Mouse (Mus musculus) large intestine, adult 2 months (tissue): ENCODE data around the gene Ccdc13. TPM values are rescaled to one million over a fixed set of nuclear protein-coding genes. Genes with fewer than 3 reads are reported as not detected.

ENCODE experiments used
- DNase-seq: peaks from one replicate; pipeline ENCODE4 v3.0.0-alpha.2; 2012; ENCODE audit warnings: low read depth, low spot score
- WGBS: fragments of 180-500 bp; shearing (Covaris S2); methylation state at CpG from one replicate; pipeline ENCODE4 v1.1.7; 2018; 5-methylcytosine and 5-hydroxymethylcytosine counted together
- polyA plus RNA-seq: library from polyadenylated mRNA; depleted of rRNA; stranded (reverse); fragments of >200 nt; gene quantifications from 2 replicates; pipeline ENCODE4 v1.2.3, GENCODE M21; 2012

Ccdc13 gene
- polyA plus RNA-seq, 1 experiment, result 0.30 TPM

DNA sequence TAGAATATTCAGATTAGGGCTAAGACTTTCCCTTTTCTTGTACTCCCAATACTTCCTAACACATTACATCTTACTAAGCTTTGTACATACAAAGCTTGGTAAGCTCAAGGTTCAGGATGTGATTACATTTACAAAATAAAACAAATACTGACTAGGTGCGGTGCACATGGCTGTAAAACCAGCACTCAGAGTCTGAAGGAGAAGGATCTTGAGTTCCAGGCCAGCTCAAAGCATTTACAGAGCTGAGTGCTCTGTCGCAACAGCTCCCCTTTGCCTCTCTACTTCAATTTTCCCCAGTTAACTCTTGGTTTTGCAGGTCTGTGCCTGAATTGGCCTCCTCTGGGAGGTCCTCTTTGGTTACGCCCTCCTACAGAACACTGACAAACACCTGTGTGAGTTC, 15.0 kb upstream of the Ccdc13 start:
- WGBS, result 32% methylated on average over 3 of the region's 3 CpGs
- DNase-seq, result no peak

DNA sequence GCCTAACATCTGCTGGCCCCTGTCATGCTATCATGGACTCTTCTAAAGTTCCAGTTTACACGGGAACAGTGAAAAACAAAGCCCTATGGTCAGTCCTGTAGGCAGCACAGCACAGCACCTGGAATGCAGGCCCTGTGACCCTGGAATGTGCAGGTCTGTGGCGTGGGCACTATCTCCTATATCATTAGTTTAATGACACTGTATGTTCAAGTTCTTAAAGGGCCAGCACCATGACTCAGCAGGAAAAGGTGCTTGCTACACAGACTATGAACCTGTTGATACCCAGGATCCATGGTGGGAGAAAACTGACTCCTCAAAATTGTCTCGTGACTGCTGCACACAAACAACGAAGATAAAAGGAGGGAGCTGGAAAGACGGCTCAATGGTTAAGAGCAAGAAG, 8.6 kb upstream of the Ccdc13 start:
- DNase-seq, result no peak
- 63% methylated on average over 5 of the region's 5 CpGs for WGBS

DNA sequence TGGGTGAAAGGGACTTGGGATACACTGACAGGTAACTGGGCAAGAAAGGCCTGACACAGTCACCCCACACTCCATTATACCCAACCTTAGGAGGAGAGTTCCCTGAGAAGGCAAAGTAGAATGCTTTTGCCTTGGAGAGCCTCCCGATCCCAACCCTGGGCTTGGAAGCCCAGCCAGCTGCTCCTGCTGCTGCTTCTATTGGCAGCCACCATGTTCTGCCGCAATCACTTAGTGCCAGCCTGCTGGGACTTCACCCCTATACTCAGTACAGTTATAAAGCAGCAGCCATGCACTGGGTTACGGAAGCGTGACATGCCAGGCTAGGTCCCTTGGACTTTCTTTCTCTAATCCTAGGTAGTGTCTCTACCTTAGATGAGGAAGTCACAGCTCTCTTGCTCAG, 7.9 kb upstream of the Ccdc13 start:
- WGBS, result 90% methylated on average over 4 of the region's 4 CpGs

DNA sequence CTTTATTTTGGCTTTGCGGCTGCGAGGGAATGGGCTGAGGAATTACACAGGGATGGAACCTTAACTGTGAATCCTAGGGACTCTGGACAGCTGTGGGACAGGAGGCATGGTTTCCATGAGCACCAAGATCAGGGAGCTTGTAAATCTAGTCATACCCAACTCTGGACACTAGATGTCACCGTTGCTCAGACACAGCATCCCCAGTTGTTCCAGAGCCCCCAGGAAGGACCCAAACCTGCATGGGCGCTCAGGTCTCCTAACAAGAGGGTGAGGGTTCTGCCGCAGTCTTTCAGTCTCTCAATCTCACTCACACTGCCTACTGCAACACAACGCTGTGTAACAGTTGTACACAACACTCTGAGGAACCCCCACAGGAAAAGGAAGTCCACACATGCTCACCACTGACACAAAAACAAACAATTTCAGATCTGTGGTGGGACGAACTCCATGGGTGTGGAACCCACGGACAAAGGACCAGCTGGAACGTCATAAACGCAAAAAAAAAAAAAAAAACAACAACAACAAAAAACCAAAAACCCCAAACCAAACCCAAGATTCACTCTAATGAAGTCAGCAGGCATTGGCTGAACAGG, 7.4 kb upstream of the Ccdc13 start:
- WGBS, result 31% methylated on average over 10 of the region's 10 CpGs
- no peak for DNase-seq

More for the DNA sequence above, 7.9 kb upstream of the Ccdc13 start:
- DNase-seq, result no peak

DNA sequence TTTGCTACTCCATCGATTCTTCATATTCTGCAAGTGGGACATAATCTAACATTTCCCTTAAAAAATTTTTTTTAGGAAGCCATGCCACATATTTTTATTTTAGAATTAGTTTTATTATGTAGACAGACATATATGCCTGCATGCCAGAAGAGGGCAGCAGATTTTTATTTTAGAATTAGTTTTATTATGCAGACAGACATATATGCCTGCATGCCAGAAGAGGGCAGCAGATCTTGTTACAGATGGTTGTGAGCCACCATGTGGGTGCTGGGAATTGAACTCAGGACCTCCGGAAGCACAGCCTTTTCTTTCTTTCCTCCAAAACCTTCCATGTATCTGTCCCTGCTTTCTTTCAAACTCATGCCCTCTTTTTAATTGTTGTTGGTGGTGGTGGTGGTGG, 3.7 kb upstream of the Ccdc13 start:
- WGBS, result 97% methylated on average over 2 of the region's 2 CpGs
- DNase-seq, result no peak

DNA sequence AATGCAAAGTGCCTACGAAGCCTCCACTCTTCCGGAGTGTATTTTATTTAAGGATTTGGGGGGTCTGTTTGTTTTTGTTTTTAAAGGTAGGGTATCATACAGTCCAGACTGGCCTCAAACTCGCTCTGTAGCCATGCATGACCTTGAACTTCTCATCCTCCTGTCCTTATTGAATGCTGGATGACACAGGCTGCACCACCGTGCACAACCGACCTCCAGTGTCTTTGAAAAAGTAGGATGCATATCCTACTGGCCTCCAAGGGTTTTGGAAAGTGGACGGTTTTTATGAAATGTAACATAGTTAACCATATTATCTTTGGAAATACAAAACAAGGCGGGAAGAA, 333 bp upstream of the Ccdc13 start:
- DNase-seq, result no peak
- 41% methylated on average over 7 of the region's 7 CpGs for WGBS

DNA sequence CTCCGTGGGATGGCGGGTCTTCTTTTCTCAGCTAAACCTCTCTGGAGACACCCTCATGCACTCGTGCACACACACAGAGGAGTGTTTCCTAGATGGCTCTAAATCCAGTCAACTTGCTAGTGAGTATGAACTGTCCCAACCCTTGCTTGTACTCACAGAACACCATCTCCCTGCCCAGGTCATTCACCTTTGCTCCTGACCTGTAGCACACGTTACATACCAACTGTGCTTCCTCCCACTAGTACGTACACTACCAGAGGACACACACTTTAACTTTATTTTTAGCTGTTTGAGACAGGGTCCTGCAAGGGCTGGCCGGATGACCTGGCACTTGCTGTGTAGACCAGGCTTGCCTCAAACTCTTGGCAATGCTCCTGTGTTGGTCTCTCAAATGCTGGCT, 1.3 kb downstream of the Ccdc13 start:
- DNase-seq, result no peak
- WGBS, result 85% methylated on average over 6 of the region's 6 CpGs

DNA sequence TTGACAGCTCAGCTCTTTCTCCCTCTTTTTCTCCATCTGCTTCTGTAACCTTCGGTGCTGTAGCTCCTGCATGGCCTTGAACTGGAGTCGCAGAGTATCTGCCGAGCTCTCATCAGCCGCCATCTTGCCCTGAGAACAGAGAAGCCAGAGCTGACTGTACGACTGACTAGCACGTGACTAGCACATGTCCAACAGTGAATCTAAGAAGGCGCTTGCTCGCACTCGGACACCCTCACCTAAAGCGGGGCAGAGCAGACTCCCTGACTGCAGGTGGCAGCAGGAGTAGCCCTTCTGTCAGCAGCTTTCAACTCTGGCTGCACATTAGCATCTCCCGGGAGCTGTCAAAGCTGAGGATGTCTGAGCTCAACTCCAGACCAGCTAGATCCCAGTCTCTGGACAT, 5.4 kb downstream of the Ccdc13 start:
- DNase-seq, result no peak
- WGBS, result 84% methylated on average over 11 of the region's 11 CpGs

DNA sequence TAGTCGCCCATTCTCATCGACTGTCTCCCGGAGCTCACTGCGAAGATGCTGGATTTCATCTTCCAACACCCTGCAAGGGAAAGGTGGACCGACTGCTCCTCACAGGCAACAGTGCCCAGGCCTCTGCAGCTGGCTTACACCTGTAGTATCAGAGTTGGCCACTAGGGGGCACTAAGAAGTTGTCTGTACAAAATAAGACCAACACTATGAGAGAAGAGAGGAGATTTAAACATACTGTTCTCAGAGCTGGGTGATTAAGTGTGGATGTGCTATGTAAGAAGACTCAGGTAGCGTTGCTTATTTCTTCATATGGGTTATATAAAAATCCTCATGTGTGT, 8.3 kb downstream of the Ccdc13 start:
- DNase-seq, result no peak
- WGBS, result 24% methylated on average over 6 of the region's 6 CpGs

DNA sequence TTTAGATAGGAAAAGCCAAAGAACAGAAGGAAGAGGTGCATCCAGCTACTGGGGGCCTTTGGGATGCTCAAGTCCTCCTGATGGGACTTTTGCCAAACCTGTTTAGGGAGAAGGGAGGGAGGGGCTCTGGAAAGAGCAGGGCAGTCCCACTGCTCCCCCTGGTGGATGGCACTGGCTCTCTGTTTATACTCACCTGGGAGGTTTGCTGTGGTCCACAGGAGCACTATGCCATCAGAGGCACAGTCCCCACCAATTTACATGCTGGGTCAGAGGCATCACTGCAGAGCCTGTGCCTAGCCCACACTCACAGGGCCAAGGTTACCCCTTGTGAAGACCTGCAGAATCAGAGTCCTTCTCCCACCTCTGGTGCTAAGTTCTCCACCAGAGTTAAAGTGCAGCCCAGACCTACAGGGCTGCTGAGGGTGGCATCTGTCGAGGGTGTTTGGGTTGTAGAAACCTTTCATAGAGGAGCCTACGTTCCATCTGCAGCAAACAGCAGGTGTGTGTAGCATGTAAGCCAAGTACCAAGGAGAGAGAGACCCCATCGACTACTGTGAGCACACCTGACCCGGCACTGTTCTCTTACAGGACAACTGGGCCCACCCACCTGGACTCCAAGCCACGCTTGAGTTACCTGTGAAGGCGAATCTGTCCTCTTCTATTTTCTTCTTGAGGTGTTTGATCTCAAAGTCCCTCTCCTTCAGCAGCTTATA, 8.9 kb downstream of the Ccdc13 start:
- 72% methylated on average over 6 of the region's 6 CpGs for WGBS
- no peak for DNase-seq

DNA sequence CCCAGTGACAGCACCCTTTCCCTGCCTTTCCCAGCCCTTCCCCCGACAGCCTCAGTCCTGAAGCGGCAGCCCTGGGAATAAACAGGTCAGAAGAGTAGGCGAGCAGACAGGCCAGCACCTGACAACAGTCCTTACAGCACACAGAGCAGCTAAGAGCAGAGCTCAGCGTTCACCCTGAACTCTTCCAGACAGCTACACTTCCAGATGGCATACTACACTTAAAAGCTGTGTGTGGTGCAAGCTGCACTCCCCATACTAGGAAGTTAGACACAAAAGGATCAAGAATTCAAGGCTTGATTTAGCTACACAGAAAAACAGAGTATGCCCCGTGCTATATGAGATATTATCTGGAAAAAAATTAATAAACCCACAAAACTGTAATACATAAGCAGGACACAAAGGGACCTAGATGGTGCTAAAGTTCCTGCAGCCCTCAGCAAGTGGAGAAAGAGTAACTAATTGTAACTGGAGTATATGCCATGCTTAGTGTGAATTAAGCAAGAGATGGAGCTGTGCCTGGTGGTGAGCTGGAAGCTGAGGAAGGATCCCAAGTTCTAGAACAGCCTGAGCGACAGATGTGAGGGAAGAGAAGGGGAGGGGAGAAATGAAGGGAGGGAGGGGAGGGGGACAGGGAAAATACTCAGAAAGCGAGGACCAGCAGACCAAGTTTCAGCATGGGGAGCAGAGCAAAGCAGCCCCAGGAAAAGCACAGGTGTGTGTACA, 9.8 kb downstream of the Ccdc13 start:
- 54% methylated on average over 7 of the region's 7 CpGs for WGBS
- no peak for DNase-seq

DNA sequence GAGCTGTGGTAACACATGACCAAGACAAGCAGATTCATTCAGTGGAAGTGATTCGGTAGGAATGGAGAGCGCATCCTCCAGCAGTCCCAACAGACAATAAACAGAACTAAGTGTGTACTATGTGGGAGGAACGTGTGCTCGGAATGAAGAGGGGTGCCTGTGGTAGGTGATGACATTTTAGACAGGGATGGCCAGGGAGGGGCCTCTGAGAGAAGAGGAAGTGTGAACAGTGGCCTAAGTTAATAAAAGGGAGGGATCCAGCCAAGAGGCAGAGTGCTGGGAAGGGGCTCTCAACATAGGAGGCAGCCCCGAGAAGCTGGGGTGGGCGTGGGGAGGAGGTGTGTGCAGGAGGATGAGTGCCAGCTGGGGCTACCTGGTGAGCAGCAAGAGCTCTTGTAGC, 10.9 kb downstream of the Ccdc13 start:
- WGBS, result 50% methylated on average over 6 of the region's 6 CpGs

DNA sequence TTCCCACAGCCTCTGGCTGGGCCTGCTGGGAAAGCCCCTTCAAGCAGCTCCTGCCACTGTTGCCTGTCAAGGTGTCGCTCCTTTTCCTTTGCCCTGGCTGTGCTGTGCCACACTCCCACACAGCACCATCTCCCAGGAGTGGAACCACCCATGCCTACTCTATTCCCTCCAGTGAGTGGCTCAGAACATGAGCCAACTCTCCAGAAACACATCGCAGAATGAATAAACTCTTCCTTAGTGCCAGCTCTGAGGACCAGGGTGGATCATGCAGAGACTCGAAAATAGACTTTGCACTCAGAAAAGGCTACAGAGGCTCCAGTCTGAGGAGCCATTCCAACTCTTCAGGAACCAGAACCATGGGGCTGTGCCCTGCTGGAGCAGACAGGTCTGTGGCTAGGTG, 12.9 kb downstream of the Ccdc13 start:
- 81% methylated on average over 3 of the region's 3 CpGs for WGBS
- DNase-seq, result no peak

More for the DNA sequence above, 10.9 kb downstream of the Ccdc13 start:
- no peak for DNase-seq

DNA sequence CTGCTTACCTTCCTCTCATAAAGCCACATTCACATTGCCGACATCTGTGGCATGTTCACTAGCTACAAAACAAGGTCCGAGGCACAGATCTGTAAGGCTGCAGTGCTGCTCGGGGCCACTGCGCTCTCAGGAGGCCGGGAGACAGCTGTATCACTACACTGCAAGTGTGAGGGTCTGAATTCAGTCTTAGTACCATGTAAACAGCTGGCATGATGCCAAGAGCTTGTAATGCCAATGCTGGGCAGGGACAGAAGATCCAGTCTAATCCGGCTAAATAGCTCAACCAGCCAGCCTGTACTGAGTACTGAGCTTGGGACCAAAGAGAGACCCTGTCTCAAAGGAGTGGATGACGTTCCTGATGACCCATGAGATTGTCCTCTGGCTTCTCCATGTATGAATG, 15.3 kb downstream of the Ccdc13 start:
- 74% methylated on average over 7 of the region's 7 CpGs for WGBS
- DNase-seq, result no peak

DNA sequence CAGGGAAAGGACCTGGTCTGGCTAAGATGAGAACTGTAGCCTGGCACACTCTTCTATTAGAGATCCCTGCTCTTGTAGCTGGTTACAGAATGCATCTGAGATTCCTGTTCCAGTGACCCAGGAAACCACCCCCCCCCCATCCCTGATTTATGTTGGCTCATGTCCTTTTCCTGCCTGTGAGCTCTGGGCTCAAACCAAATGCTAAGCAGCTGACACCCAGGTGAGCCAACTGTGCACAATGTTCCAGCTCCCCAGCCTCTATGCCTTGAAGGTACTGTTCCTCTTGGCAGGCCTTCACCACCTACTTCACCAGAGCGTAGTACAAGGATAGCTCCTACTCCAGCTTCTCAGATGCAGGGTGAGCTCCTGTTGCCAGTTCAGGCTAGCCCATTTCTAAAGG, 16.2 kb downstream of the Ccdc13 start:
- WGBS, result 78% methylated on average over 1 of the region's 1 CpGs
- DNase-seq, result no peak

DNA sequence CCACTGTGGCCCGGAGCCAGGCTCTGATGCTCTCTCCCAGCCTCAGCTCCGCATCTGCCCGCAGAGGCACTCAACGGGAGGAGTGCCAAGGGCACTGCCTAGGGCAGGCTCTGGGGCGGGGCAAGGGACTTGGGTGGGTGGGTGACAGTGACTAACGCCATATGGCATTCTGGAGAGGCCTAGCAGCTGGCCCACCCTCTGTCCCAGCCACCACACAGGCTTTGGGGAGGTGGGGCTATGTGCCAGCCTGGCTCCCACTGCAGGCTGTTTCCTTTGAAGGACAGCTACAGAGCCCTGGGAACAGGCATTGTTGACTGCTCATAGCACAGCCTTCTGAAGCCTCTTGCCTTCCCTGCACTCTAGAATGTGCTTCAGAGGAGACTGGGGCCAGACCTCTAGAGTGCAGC, 16.7 kb downstream of the Ccdc13 start:
- 27% methylated on average over 6 of the region's 6 CpGs for WGBS
- no peak for DNase-seq

DNA sequence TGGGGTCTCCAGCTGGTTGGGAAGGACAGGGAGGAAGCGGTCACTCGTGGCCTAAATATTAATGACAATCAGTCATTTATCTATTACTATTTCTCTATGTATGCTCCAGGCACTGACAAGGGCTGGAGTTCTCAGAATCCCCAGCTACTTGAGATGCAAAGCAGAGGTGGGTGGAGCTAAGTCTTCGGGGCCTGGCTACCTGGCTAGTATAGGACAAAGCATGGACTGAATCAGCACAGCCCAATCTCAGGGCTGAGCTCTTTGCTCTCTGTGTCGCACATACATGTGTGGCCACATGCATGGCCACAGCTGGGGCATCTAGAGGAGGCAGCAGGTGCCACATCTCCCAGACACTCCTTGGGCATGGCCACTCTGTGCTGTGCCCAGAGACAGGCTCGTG, 18.5 kb downstream of the Ccdc13 start:
- 78% methylated on average over 5 of the region's 5 CpGs for WGBS
- no peak for DNase-seq

DNA sequence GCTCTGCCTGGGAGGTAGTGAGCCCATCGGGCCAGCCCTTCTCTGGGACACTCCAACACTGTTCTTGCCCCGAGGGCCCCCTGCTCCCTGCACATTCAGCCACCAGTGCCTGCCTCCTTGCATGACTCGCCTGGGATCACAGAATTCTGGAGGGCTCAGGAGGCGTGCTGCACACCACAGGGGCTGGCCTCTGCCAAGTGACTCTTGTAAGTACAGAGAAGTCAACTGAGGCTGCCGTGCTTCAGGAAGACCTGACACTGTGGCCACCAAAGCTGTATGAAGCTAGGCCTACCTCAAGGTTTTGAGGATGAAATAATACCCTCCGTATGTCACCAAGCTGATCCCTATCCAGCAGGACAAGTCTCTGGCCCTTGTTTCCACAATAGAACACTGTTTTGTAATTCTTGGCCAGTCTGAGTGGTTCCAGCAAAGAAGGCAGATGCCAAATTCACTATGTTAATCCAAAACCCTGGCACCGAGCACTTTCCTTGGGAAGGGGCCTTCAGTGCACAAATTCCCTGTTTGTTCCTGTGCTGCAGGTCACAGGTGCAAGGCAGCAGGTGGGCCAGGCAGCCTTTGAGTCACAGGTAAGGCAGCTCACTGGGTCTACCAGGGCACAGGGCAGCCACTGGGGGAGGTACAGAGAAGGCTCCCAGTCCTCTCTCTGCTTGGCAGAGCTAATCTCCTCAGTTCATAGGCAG, 19.3 kb downstream of the Ccdc13 start:
- 48% methylated on average over 7 of the region's 7 CpGs for WGBS
- no peak for DNase-seq

DNA sequence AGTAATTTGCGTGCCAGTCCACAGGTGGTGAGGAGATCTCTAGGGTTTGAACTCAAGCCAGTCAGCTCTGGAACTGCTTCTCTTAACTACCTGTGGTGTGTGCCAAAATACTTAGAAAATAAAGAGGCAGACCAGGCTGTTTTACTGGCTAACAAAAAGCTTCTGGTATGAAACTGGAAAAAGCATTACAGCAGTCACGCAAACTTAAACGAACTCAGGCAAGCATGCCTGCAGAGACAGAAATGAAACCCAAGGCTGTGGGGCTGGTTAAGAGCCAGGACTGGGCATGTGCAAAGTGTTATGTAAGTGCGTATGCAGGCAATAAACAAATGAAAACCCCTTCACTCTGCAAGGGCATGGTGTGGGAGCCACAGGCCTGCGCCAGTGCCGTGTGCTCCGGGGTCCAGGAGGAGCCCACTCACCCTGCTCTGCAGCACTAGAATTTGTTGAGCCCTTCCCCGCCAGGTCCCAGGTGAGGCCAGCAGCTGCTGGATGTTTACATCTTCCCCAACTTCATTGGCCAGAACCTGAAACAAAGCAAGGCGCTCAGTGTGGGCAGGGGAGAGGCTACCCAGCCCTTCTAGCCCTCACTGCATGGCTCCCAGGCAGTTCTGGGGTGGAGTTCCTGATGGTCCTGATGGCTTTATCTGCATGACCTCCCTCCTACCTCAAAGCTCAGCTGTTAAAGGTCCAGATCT, 20.0 kb downstream of the Ccdc13 start:
- 42% methylated on average over 9 of the region's 9 CpGs for WGBS
- no peak for DNase-seq

DNA sequence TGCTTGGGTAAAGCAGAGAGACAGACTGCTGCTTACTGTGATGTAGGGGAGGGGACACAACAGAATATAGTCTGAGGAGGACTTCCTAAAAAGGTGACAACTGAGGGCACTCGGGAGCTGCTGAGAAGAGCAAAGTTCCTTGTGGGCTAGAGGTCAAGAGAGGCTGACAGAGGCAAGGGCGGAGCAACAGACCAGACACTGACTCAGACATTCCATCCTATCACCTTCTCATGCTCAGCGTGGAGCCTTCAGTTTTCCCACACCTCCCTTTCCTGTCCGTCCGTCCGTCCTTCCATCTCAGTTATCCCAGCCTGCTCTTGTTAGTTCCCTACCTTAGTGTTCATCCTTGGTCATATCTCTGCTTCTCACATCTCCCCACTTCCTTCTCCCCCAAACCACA, 24.1 kb downstream of the Ccdc13 start:
- DNase-seq, result no peak
- 46% methylated on average over 6 of the region's 6 CpGs for WGBS
